Mouse (Mus musculus): ENCODE measurements at regions not wholly inside any gene's neighbourhood (a gene's known extent, or its start where the extent isn't known, plus 50 kb on each side); places are given as distances from the start of the nearest gene placed in this dataset.

DNA sequence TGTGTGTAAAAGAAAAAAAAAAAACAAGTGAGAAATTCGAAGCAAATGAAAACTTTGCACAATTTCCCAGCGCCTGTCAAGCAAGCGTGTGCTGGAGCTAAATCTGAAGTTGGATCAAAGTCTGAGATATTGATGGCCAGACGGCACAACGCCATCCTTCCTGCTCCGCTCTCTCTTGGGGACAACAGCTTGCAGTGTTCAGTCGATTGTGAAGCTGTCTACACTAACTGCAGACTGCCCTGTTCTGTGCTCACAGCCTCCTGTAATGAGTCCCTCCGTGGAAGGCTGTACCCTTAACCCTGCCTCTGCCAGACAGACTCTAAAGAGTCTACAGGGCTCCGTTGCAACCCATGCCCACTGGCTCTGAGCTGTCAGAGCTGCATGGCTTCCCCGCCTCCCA, 472.5 kb upstream of the Cdh4 start:
- no peak for TF ChIP-seq POLR2A (IDR thresholded peaks at IDR 0.05; ENCODE audit: extremely low read depth, insufficient read depth, low read length)
- TF ChIP-seq CTCF (IDR thresholded peaks at IDR 0.05; ENCODE audit: extremely low read depth, insufficient read depth, low read length), result no peak
